Mouse (Mus musculus): Measurements from ENCODE around the gene Dcaf11.

- TF ChIP-seq CTCF (IDR thresholded peaks at IDR 0.05) (no peak), EP300 (IDR thresholded peaks at IDR 0.05) (no peak)
These were observed 19.0 kb upstream of the Dcaf11 start for GRCm38 (mm10) chr14:55540787-55541321.
